Mouse (Mus musculus): Measurements from ENCODE around the gene Ang.

The Ang gene

DNA sequence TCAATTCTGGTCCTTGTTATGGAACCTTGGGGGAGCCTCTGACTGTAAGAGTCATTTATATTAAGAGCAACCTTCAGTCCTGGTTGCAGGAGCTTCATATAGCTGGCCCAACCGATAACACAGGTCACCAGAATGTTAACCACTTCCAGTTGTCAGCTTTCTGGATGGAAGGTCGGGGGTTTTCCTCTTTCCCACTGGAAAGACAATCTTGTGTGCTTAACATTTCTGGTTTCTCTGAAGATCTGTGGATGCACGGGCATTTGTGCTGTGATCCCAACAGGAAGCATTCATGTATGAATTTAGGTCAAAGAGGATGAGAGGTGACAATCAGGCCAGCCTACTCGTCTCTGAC is 38.6 kb downstream of the Ang start:
- no peak for DNase-seq (ENCODE audit: low spot score)

DNA sequence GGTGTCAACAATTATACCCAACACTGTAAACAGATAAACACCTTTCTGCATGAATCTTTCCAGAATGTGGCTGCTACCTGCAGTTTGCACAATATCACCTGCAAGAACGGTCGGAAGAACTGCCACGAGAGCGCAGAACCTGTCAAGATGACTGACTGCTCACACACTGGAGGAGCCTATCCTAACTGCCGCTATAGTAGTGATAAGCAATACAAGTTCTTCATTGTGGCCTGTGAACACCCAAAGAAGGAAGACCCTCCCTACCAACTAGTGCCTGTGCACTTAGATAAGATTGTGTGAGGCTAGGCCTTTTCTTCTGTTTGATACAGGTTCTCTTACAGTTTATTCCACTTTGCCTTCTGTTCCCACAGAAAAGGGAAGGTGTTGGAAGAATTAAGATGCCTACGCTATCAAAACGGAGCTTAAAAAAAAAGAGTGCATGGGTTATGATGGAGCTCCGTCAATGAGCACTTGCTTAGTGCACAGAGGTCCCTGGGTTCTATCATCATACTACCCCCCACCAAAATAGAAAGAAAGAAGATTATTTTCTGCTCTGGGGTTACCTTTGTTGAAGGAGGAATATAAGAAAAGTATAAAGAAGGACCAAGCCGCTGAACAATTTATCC is 39.5 kb downstream of the Ang start:
- no peak for DNase-seq (ENCODE audit: low spot score)

DNA sequence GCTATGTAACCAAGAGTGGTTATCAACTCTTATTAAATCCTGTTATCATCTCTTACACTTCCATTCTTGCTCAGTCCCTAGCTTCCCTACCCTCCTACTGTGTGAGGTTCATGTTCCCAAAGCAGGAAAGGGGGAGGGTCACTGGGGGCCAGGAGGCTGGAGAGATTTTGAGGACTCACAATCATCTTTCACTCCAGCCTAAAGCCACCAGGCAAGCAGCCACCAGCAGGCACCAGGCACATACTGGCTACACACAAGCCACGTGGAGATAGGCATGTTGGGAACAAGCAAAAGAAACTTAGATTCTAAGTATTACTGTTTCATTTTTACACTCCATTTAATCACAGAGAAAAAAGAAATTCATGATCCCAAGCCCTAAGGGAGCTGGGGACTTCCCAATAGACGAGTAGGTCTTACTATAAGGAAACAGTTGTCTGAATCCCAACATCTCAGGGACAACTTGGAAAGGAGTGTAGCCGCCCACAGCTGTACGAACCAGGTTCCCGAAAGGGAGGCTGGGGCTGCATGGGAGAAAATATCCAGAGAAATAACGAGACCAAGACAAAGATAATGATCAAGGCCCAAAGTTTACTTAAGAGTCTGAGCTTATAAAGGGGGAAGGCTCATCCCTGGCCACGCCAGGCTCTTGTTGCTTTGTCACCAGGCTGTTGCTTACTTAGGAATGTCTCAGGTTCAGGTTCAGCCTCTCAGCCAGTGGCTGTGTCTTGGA is 40.3 kb downstream of the Ang start:
- DNase-seq (ENCODE audit: low spot score), result no peak

DNA sequence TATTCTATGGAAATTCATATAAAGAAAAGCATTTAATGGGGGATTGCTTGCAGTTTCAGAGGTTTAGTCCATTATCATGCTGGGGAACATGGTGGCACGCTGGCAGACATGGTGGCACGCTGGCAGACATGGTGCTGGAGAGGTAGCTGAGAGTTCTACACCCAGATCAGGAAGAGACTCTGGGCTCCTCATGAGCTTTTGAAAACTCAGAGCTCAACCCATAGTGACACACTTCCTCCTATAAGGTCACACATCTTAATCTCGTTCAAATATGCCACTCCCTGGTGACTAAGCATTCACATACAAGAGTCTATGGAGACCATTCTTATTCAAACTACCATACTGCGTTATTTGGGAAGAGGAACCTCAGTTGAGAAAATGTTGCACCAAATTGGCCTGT is 41.4 kb downstream of the Ang start:
- DNase-seq (ENCODE audit: low spot score), result no peak

DNA sequence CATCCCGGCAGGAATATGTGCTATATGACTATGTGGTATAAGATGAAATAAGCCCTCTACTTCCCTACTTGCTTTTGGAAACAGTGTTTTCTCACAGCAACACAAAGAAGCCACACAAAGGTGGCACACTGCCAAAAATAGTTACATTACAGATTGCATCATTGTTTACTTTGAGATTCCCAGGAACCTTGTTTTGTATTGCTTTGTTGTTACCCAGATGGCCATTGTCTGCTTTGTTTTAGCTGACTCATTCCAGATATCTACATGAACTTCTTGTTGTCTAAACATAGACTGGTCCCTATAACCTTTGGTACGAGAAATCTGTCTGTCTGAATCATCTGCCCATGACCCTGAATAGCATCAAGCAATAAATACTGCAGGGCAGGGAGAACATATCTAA is 49.4 kb downstream of the Ang start:
- DNase-seq (ENCODE audit: low spot score), result no peak

DNA sequence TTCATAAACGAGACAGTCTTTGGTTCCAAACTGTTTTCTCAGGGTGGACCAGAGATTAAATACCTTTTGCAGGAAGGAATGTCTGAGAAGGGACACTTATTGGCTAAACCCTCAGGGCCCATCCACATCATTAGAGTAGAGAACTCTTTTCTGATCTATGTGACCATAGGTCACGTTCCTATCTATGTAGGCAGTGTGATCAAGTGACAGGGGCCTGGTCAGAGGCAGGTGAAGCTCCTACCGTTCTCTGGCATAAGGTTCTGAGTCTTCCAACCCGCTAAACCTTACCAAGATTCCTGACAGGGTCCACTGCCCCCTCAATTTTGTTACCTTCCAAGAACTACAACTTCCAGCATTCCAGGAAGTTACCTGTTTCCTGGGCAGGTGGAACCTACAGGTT is 51.2 kb downstream of the Ang start:
- no peak for DNase-seq (ENCODE audit: low spot score)

DNA sequence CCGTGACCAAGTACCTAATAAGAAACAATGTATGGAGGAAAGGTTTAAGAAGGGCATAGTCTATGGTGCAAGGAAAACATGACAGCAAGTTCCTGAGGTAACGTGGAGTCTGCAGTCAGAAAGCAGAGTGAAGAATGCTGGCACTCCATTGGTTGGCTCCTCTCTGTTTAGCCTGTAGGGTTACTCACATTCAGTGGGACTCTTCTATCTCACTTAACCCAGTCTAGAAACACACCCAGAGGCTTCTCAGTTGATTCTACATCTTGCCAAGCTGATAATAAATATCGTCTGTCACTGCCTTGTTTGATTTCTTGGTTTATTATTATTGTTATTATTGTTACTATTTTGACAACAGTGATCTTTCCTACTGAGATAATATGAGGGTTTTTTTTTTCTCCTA is 51.6 kb downstream of the Ang start:
- DNase-seq (ENCODE audit: low spot score), result no peak

DNA sequence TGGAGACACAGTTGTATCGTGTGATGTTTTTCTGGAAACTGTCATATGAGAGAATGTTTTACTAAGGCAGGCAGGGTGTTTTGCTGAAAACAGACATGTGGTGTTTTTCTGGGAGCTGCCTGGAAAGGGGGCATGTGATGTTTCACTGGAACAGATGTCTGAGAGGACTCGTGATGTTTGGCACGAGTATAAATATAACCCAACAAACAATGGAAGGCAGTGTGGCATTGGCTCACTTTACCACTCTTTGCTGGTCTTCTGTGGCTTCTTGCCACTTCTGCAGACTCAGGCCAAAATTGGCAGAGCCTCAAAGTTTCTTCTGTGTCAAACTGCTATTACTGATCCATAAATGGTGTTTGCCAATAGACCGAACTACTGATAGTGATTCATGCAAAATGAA is 52.3 kb downstream of the Ang start:
- DNase-seq (ENCODE audit: low spot score), result no peak

DNA sequence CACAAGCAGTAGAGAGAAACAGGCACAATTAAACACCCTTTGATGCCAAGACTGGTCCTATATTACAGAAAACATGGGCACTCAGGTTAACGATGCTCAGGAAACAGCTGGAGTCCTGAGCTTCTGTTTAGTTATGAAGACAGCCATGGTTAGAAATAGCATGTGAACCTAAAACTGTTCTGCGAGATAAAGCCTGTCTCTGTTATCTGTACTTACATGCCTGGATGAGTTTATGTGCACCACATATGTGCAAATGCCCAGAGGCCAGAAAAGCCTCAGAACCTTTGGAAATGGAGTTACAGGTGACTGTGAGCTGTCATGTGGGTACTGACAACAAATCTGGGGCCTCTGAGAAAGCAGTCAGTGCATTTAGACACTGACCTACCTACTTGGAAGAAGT is 53.0 kb downstream of the Ang start:
- no peak for DNase-seq (ENCODE audit: low spot score)

DNA sequence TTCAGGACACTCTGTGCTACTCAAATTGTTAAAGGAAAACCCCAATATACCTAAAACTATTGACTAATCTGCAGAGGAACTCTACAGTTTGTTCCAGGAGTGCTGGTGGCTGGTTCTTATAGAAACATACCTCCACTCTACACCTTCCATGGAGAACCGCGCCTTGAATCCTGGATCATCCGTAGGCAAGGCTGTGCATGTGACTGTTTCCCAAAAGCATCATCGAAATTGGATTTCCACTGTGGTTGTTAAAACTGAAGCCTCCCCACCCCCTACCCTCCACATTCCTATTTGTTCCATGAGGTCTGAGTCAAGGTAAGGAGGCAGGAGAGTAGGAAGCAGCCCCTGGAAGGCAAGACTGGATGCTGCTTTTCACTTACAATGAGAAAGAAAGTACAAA is 53.5 kb downstream of the Ang start:
- no peak for DNase-seq (ENCODE audit: low spot score)

DNA sequence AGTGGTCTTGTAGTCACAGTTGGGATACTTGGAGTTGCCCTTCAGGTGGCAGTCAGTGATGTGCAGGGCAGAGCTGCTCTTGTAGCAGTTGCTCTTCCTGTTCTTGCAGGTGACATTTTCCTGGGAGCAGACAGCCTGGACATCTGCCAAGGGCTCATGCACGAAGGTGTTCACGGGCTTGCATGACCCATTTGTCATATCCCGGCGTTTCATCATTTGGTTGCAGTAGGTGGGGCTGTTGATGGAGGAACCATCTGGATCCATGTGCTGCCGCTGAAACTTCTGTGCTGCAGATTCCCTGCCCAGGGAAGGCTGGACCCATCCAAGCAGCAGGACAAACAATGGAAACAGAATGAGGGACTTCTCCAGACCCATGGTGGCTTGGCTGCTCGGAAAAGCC is 54.6 kb downstream of the Ang start:
- DNase-seq (ENCODE audit: low spot score), result no peak

DNA sequence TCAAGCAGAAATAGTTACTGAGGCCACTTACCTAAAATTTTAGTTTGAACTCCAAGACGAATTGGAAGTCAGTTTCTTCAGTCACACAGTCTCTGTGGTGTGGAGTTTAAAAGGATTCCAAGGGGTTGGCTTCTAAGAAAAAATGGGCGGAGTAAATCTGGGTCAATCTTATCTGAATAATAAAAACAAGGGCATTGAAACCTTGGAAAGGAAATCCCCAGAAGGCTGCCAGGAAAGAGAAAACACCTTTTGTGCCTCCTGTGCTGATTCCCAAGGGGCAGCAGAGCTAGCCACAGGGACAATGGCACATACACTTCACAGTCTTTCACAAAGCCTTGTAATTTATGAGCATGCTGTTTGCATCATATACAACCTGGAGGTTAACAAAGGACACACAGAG is 55.7 kb downstream of the Ang start, which contains the start of gene Rnase1:
Gene Rnase1, minus strand, starts transcription at position 101 of the 400 bp plus-strand sequence.
- DNase-seq (ENCODE audit: low spot score), result no peak

DNA sequence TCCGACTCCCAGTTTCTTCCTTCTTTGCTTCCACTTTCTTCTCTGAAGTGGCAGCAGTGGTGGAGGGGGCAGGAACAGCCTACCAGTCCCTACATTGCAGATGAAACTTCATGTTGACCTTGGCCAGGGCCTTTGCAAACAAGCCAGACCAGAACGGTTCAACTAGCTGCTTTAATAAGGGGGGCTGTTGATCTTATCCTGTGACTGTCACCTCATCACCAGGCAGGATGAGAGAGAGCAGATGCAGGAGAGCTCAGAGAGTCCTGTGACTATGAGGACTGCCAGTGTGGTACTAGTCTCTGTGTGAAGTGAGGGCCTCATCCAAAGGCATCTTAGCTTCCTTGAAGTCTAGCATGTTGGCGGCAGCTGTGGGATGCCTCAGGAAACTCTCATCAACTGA is 57.1 kb downstream of the Ang start:
- no peak for DNase-seq (ENCODE audit: low spot score)

DNA sequence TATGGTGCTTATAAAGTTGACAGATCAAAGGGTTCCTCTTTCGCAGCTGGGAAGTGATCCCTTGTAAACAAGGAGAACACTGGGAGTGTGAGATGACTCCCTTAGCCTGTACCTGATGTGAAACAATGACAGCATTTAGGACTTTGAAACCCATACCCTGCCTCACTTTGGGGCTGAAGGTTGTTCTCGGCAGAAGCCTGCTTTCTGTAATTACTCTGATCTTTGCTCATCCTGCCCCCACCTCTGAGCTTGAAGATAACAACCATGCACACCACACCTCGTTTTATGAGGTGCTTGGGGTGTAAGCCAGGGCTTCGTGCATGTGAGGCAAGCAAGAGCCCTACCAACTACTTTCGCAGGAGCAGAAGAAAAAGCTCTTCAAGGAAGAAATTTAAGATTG is 58.2 kb downstream of the Ang start:
- no peak for DNase-seq (ENCODE audit: low spot score)

DNA sequence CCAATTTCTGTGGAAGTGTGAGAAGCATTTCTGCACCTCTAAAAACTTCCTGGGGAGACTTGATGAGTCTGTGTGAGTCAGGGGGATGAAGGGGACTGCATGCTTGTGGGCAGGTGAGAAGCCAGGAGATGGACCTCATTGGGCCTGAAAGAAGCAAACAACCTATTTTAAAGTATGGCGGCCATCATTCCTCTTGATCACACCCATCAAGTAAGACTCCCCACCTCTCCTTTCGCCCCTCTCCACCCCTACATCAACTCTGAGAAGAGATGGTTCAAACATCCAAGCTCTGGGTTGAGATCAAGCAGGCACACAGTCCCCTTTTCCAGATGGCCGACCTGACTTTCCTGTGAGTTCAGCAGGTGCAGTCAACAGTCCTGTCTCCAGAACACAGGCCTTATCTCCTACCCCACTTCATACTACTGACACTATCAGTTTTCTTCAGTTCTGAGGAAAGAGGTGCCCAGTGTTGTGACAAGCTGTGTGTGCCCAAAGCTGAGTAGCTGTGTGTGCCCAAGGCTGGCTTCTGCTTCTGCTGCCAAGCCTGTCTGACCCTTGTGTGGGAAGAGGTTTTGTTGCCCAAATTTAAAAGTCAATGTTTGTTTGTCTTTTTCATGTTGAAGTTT is 59.4 kb downstream of the Ang start:
- DNase-seq (ENCODE audit: low spot score), result no peak
